Mouse (Mus musculus) adipocyte (in vitro differentiated cells): ENCODE measurements around the gene Ssbp3.

Source experiments
- DNase-seq: peaks from one replicate; pipeline ENCODE4 v3.0.0-alpha.2; 2016; ENCODE audit warnings: low spot score

The Ssbp3 gene

GRCm38 (mm10) chr4:107011325-107012004 is 101.0 kb downstream of the Ssbp3 start:
- DNase-seq = no peak

- DNase-seq = peak; percentile 24
These were observed 101.5 kb downstream of the Ssbp3 start for GRCm38 (mm10) chr4:107012005-107012478.

DNA sequence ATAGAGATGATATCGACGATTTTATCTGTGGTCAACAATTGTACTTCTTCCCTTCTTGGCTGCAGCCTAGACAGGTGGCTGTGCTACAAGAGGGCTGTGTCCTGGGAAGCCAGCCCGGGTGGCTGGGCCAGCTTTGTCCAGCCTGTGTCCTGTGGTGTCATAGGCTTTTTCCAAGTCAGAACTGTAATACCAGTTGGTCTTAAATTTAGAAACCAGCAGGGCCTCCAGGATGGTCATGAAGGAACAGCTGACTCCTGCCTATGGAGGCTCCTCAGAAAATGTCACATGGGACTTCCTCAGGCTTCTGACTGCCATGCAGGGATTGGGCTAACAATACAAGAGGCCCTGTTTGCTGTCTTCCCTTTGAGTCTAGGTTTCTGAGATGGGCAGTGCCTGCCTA is 102.1 kb downstream of the Ssbp3 start:
- peak; percentile 34 for DNase-seq

DNA sequence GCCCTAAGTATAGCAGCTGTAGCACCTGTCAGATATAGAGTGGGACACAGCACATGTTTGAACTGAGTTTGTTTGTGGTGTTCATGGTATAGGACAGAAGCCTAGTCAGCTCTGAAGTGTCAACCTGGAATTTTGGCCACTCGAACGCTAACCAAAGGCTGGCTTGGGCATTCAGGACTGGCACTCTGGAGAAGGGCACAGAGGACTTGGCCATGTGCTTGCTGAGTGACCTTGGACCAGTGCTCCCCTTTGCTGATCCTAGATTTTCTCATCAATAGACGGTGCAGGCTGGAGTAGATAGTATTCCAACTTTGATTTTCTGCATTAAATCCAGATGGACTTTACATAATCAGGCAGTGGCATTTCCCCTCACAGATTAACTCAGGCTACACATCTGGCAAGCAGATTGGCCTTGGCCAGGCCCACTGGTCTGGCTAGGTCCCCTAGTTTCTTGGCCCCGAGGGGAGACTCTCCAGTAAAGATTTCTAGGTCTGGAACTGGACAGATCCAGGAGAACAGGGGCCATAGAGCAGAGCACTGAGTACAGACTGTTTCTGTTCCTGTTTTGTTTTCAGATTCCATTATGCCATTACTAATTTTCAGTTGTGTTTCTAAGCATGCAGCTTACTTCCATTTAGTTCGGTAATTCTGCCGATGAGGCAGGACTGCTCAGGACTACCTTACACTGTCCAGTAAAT is 102.8 kb downstream of the Ssbp3 start:
- DNase-seq = peak; percentile 51

DNA sequence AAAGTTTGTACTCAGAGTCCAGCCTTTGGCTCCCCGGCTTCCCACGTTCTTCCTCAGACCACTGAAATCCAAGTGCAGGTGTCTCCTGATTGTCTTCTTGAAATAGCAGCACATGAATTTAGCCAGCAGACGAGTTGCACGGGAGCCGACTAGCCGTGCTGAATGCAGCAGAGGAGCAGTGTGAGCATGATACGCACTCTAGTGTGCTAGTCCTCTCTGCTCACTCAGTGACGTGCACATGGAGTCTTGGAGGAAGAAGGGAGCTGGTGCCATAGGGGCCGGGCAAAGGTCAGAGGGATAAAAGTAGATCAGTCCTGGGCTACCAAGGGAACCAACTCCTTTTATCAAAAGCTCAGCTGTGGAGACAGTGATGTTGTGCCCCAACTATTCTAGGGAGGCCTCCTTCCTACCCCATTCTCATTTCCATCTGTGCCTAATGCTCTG is 103.3 kb downstream of the Ssbp3 start:
- DNase-seq = no peak

GRCm38 (mm10) chr4:107015971-107016511 is 105.5 kb downstream of the Ssbp3 start:
- DNase-seq = no peak

DNA sequence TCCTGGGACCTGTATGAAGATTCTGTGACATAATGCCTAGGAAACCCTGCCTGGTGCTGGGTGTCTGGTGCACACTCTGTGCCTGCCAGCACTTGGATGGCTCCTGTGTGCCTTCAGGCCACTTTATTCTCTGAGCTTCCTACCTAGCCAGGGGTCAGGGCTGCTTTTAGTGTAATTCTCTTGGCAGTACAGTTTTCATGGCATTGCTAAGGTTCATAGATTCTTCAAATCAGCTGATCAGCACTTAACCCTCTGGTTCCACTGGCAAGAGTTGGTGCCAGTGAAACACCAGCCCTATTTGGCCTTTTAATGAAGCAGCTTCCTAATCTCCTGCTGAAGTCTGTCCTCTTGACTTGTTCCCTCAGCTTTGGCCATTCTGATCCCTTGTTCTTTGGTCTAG is 106.8 kb downstream of the Ssbp3 start:
- DNase-seq = no peak

GRCm38 (mm10) chr4:107018521-107018920 is 108.0 kb downstream of the Ssbp3 start:
- peak; percentile 12 for DNase-seq

- DNase-seq = peak; percentile 13
These were observed 108.5 kb downstream of the Ssbp3 start for GRCm38 (mm10) chr4:107019027-107019426.

DNA sequence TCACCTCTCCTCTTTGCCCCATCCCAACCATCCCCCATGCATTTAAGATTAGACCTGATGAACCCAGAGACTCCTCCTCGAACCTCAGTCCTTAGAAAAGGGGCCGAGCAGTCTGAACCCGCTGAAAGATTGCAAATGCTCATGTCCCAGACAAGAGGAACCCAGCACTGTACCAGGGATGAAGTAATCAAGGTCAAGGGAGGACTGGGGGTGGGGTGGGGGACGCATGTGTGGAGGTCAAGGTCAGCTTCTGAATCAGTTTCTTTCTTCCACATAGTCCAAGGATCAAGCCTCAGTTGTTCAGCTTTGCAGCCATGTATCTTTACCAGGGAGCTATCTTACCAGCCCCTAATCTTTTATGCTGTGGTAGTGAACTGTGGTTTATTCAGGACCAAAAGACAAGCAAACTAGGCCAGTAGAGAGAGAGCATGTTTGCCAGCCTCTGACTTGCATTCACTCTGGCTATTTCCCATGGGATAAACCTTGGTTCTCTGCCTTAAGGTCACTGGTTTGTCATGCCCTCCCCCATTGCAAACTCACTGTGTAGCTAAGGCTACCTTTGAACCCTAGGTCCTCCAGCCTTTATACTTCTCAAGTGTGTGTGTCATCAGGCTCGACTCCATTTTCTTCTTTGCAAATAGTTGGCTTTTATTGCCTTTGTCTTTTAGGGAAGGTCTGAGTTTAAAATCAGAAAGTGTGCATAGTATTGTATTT is 109.9 kb downstream of the Ssbp3 start:
- peak; percentile 41 for DNase-seq

DNA sequence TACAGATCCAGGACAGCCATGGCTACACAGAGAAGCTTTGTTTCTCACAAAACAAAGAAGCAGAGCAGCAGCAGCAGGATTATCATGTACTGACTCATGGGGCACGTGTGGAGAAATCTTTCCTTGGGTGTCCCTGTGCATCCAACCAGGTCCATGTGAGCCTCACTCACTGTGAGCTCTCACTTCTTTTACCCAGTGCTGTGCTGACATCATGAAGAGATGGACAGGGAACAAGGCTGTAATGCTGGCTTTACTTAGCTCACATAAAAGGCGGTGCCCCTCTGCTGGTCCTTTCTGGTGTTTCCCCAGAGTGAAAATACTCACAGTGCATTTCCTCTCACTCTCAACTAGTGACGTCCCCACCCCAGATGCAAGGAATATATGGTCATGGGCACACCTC is 111.0 kb downstream of the Ssbp3 start:
- no peak for DNase-seq

DNA sequence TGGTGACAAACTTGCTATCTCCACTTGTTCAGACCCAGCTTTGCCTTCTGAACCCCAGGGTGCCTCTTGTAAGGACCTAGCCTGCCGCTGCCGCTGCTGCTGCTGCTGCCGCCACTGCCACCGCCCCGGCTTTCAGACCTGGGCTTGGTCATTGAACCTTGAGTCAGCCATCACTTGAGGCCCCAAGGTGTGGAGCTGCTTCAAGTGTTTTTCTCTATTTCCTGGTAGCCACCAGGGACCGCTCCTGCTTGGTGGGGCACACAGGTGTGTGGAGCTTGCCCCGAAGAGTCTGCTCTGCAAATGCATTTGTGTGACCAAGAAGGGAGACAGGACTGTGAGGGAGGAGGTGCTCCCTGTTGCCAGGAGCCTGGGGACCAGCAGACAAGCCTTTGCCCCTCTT is 114.4 kb downstream of the Ssbp3 start:
- no peak for DNase-seq

- no peak for DNase-seq
These were observed 114.9 kb downstream of the Ssbp3 start for GRCm38 (mm10) chr4:107025369-107025768.

GRCm38 (mm10) chr4:107026451-107026850 is 116.0 kb downstream of the Ssbp3 start:
- DNase-seq = no peak

DNA sequence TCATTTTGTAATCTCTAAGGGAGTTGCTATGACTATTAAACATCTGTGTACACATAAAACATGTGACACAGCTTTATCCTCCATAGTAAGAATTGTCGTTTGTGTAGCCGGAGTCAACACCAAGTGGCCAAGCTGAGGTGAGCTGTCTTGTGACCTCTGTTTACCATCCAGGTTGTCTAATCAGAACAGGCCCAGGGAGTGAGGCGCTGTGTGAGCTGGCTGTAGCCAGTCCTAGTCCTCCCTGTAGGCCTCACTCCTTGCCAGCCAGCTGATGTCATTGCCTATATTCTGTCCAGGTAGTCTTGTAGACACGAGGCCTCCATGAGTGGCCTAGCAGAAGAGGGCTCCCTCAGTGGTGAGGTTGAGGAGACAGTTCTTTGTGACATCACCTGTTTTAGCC is 125.2 kb downstream of the Ssbp3 start:
- DNase-seq = no peak

DNA sequence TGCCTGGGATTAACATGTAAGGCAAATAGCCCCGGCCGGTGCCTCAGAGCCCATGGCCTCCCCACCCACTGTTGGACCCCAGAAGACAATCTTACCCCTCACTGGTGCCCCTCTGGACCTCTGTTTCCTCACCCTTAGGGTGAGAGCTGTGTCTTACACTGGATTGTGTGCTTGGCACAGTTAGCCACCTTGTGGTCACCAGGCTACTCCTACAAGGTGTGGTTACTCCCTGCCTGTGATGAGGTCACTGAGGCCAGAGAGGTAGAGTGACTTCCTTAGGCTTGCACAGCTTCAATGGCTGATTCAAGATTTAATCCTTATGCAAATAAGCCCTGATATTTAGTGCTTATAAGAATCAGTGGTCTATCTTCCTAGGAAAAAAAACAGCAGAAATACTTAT is 126.5 kb downstream of the Ssbp3 start:
- DNase-seq = no peak

DNA sequence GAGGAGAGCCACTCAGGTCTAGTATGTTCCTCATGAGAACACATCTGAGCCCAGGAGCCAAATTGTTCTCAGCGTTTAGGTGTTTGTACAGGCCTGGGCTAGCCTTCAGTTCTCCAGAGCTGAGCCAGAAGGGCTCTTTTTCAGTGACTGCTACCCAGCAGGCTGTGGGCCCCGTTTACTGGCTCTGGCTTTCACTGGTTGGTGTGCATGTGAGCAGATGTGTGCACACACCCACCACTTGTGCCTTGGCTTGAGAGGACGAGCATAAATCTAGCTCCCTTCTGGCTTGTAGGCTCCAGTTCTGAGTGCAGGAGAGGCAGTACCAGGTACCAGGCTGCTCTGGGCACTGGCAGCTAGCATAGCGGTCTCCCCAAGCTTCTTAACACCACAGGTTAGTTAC is 127.8 kb downstream of the Ssbp3 start:
- DNase-seq = no peak

GRCm38 (mm10) chr4:107039270-107039669 is 128.8 kb downstream of the Ssbp3 start:
- DNase-seq = no peak

- no peak for DNase-seq
These were observed 131.8 kb downstream of the Ssbp3 start for GRCm38 (mm10) chr4:107042304-107042703.

DNA sequence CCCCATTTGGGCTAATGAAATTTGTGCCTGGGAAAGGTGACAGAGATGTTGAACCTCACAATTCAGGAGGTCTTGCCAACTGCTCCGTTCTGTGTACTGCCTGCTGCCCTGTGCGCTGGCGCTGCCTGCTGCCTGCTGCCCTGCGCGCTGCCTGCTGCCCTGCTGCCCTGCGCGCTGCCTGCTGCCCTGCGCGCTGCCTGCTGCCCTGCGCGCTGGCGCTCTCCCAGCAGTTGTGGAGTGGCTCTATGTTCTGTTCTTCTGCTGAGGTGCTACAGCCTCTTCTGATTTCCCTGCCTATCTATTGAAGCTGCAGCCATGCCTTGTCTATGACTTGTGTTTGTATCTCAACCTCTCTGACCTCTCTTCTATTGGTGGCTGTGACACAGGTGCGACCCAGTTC is 134.7 kb downstream of the Ssbp3 start:
- DNase-seq = no peak

GRCm38 (mm10) chr4:107047806-107048205 is 137.3 kb downstream of the Ssbp3 start:
- no peak for DNase-seq

- DNase-seq = peak; percentile 22
These were observed 138.2 kb downstream of the Ssbp3 start for GRCm38 (mm10) chr4:107048568-107049162.
